Mouse (Mus musculus) erythroblast, adult 5-6 weeks (primary cell): ENCODE data around the gene Lrrc15. TPM values are rescaled to one million over a fixed set of nuclear protein-coding genes. Genes with fewer than 3 reads are reported as not detected.

Experiments used
- ATAC-seq: replicated peaks from 2 replicates; pipeline ENCODE4 v1.8.0; 2016; ENCODE audit warnings: moderate number of reproducible peaks, mild to moderate bottlenecking, moderate TSS enrichment, inconsistent platforms; ENCODE audit not compliant: poor library complexity, low FRiP score, severe bottlenecking
- total RNA-seq, 2 experiments: library from RNA; stranded (forward) in 1 of 2; stranded (reverse) in 1 of 2; fragments of 150-400 nt in 1 of 2; fragments of 200-764, 138-1000 nt in 1 of 2; gene quantifications; 2 replicates each; pipeline versions ENCODE4 v1.2.3 to v1.2.4; 2015 to 2017; ENCODE audit warnings: low replicate concordance in 2 of 2

Lrrc15 gene
- total RNA-seq (2015; ENCODE audit: low replicate concordance), result not detected in 2 replicates
- 0.09 TPM in 1 of 2 replicates, not detected in the other for total RNA-seq (2017; ENCODE audit: low replicate concordance)

- ATAC-seq, result no peak
These were observed at the start of gene Lrrc15 for GRCm38 (mm10) chr16:30282844-30283495. Gene Lrrc15, minus strand, starts transcription at chr16:30283256.

GRCm38 (mm10) chr16:30314236-30314635 is 31.2 kb upstream of the Lrrc15 start:
- no peak for ATAC-seq

- ATAC-seq, result 0 out of 2 replicates have a peak, but pooled peaks have one; percentile 38
These were observed 27.6 kb upstream of the Lrrc15 start, which contains the start of gene Gp5 for GRCm38 (mm10) chr16:30310647-30311046. Gene Gp5, minus strand, starts transcription at chr16:30310779.

- no peak for ATAC-seq
These were observed 27.1 kb upstream of the Lrrc15 start for GRCm38 (mm10) chr16:30310171-30310515.

- no peak for ATAC-seq
These were observed 26.5 kb upstream of the Lrrc15 start for GRCm38 (mm10) chr16:30309395-30310170.

GRCm38 (mm10) chr16:30308616-30309394 is 25.7 kb upstream of the Lrrc15 start:
- peak; percentile 35; the same call in 1 of the 2 replicates for ATAC-seq

GRCm38 (mm10) chr16:30307961-30308615 is 25.0 kb upstream of the Lrrc15 start:
- ATAC-seq, result no peak

GRCm38 (mm10) chr16:30307306-30307705 is 24.2 kb upstream of the Lrrc15 start:
- no peak for ATAC-seq

- no peak for ATAC-seq
These were observed 23.0 kb upstream of the Lrrc15 start for GRCm38 (mm10) chr16:30306102-30306501.

- ATAC-seq, result no peak
These were observed 21.2 kb upstream of the Lrrc15 start for GRCm38 (mm10) chr16:30304236-30304635.

GRCm38 (mm10) chr16:30303411-30303810 is 20.4 kb upstream of the Lrrc15 start:
- ATAC-seq, result no peak

- ATAC-seq, result no peak
These were observed 19.6 kb upstream of the Lrrc15 start for GRCm38 (mm10) chr16:30302686-30303085.

GRCm38 (mm10) chr16:30299711-30300277 is 16.7 kb upstream of the Lrrc15 start:
- no peak for ATAC-seq

GRCm38 (mm10) chr16:30297450-30297849 is 14.4 kb upstream of the Lrrc15 start:
- ATAC-seq, result no peak

GRCm38 (mm10) chr16:30296601-30297275 is 13.7 kb upstream of the Lrrc15 start:
- ATAC-seq, result no peak

GRCm38 (mm10) chr16:30295106-30295505 is 12.1 kb upstream of the Lrrc15 start:
- no peak for ATAC-seq

GRCm38 (mm10) chr16:30290436-30290835 is 7.4 kb upstream of the Lrrc15 start:
- no peak for ATAC-seq

- no peak for ATAC-seq
These were observed 2.6 kb upstream of the Lrrc15 start for GRCm38 (mm10) chr16:30285701-30286100.

- no peak for ATAC-seq
These were observed 784 bp upstream of the Lrrc15 start for GRCm38 (mm10) chr16:30283743-30284337.
